Mouse (Mus musculus): ENCODE results near the gene Lrrc8a.

Gene Lrrc8a

DNA sequence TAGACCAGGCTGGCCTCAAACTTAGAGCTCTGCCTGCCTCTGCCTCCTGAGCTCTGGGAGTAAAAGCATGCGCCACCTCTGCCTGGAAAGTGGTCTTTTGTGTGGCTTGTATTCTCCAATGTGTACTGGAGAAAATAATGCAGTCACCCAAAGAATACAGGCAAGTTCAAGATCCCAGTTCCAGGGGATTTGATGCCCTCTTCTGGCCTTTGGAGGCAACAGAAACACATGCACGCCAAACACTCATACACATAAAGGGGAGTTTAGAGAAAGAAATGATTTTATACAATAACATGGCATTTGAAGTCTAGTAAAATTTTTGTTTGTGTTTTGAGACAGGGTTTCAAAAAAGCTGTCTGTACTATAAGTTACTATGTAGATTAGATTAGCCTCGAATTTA, 62.0 kb downstream of the Lrrc8a start:
- DNase-seq (ENCODE audit: low spot score in 2 of 2): no peak

DNA sequence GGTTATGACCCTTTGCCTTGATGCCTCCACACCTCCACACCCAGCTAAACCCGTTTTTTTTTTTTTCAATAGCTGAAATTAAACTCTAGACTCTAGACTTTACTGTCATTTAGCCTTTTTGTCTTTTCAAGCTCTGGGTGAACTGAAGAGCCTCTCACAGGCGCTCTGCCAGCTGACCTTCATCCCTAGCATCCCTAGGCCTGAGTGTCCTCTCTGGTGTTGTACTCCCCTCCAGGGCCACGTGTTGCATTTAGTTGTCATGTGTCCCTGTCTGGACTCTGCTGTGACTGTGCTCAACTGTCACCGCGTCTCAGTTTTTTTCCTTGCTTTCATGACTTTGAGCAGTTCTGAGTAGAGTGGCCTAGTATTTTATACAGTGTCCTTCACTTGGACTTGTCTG, 62.5 kb downstream of the Lrrc8a start:
- DNase-seq (ENCODE audit: low spot score in 2 of 2): no peak

DNA sequence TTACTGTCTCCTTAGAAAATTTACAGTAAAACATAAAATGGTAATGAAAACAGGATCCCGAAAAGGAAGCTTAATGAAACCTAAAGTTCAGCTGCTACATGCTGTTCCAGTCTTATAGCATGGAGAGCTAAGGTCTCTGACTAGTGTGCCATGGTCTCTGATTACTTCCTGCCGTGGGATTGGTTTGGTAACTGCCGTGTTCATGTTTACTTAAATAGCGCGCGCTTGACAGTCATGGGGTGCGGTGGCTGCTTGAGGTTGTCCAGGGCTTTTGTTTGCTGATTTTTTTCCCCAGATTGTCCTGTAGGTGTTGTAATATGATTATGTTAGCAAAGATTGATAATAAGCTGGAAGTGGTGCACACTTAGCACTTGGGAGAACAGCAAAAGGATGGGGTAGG, 68.6 kb downstream of the Lrrc8a start:
- DNase-seq (ENCODE audit: low spot score in 2 of 2): no peak

DNA sequence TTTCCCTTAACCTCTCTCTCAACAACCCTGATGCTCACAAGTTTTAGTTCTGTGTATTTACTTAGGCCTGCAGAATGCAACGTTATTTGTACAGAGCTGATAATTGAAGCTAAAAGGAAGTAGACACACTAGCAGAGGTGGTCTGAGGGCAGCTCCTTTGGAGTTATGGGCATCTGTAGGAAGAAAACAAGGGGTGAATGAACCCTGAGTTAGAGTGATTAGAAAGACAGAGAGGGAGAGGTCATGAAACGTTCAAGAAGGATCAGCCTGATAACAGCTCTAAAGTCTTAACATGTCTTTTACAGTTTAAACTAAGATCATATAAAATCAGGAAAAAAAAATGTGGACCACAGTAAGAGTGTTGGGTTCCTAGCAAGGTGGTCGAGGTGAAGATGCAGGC, 71.8 kb downstream of the Lrrc8a start:
- no peak for DNase-seq (ENCODE audit: low spot score in 2 of 2)

DNA sequence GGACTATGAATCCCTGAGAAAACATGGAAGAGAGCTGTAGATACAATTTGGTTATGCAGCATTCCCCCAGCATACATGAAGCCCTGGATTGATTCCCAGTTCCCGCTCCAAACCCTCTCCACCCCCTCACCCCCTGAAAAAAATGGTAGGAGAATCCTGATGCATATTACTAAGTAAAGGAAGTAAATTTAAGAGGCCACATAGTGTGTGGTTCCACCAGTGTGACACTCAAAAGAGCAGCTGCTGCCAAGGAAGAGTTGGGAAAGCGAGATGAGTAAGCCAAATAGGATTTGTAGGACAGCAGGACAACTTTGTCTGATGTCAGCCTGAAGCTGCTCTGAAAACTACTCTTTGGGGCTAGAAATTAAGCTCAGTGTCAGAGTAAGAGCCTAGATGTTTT, 74.0 kb downstream of the Lrrc8a start:
- DNase-seq (ENCODE audit: low spot score in 2 of 2): no peak
